Mouse (Mus musculus): ENCODE data around the gene Btbd19. TPM values are rescaled to one million over a fixed set of nuclear protein-coding genes. Genes with fewer than 3 reads are reported as not detected.

The Btbd19 gene
- total and polyA plus RNA-seq, 2 experiments, result 0.74 to 1.8 TPM

DNA sequence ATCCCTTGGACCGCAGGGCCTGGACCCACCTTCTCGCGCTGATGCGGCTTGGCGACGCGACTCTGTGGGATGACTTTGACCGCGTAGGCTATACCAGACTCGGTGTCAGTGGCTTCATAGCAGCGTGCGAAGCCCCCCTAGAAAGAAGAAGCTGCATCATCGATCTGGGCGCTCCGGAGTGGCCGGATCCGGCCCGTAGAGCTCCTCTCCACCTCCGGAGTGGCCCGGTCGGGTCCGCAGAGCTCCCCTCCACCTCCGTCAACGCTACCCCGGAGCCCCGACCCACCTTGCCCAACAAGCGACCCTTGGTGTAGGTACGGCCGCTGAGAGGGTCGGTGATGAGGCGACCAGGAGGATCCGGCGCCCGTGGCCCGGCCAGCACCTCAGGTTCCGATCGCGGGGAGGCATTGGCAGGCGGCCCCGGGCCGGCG lies 7.9 kb upstream of the Btbd19 start:
- peaks cover 6% of the 10 kb centered on the region; the same call in 1 of the 2 replicates for H3K79me2 ChIP-seq (ENCODE audit: control insufficient read depth, insufficient read depth, low read length)
- no peak for TF ChIP-seq POLR2A (IDR thresholded peaks at IDR 0.05; ENCODE audit: extremely low read depth, insufficient read depth, low read length)
- TF ChIP-seq CTCF (IDR thresholded peaks at IDR 0.05; ENCODE audit: low read depth, low read length), result no peak
- H3K36me3 ChIP-seq (ENCODE audit: control insufficient read depth, insufficient read depth, low read length), result peaks cover 39% of the 10 kb centered on the region
- peak overlapping the region; percentile 58 for H3K27ac ChIP-seq (replicated peaks; ENCODE audit: insufficient read depth, low read depth, low read length)
- under 1% methylated on average over 42 of the region's 42 CpGs for WGBS
- peak overlapping the region; percentile 82 for H3K4me3 ChIP-seq (ENCODE audit: insufficient read depth, low read depth, low read length)
- H3K27me3 ChIP-seq (ENCODE audit: control insufficient read depth, insufficient read depth, low read length), result no peaks in the 10 kb centered on the region
- peaks cover 23% of the 10 kb centered on the region for H3K4me1 ChIP-seq (ENCODE audit: control insufficient read depth, insufficient read depth, low read length)
- DNase-seq (ENCODE audit: extremely low read depth, low read depth, low spot score), result no peak
- H3K9ac ChIP-seq (ENCODE audit: low read depth, low read length), result peak overlapping the region; percentile 85

DNA sequence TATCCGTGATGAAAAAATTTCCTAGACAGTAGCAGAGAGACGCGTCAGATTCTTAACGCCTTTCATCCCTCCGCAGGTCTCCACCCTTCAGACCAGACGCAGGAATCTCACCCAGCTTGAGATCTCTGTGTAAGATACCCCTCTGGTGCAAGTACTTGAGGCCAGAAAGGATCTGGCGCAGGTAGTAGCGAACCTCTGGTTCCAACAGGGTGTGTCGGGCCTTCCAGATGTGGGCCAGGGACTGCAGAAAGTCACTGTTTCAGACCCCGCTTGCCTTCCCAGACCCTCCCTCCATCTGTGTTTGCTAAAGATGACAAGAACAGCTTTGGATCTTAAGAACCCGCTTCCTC lies 7.2 kb upstream of the Btbd19 start:
- DNase-seq (ENCODE audit: extremely low read depth, low read depth, low spot score), result no peak
- H3K27me3 ChIP-seq (ENCODE audit: control insufficient read depth, insufficient read depth, low read length), result no peaks in the 10 kb centered on the region
- peaks cover 44% of the 10 kb centered on the region for H3K36me3 ChIP-seq (ENCODE audit: control insufficient read depth, insufficient read depth, low read length)
- WGBS, result 42% methylated on average over 11 of the region's 11 CpGs
- peak overlapping the region; percentile 85 for H3K9ac ChIP-seq (ENCODE audit: low read depth, low read length)
- H3K79me2 ChIP-seq (ENCODE audit: control insufficient read depth, insufficient read depth, low read length), result peaks cover 6% of the 10 kb centered on the region; the same call in 1 of the 2 replicates
- H3K27ac ChIP-seq (replicated peaks; ENCODE audit: insufficient read depth, low read depth, low read length), result peak overlapping the region; percentile 58
- H3K4me1 ChIP-seq (ENCODE audit: control insufficient read depth, insufficient read depth, low read length), result peaks cover 21% of the 10 kb centered on the region
- TF ChIP-seq POLR2A (IDR thresholded peaks at IDR 0.05; ENCODE audit: extremely low read depth, insufficient read depth, low read length) (no peak), CTCF (IDR thresholded peaks at IDR 0.05; ENCODE audit: low read depth, low read length) (no peak)
- peak overlapping the region; percentile 82 for H3K4me3 ChIP-seq (ENCODE audit: insufficient read depth, low read depth, low read length)

DNA sequence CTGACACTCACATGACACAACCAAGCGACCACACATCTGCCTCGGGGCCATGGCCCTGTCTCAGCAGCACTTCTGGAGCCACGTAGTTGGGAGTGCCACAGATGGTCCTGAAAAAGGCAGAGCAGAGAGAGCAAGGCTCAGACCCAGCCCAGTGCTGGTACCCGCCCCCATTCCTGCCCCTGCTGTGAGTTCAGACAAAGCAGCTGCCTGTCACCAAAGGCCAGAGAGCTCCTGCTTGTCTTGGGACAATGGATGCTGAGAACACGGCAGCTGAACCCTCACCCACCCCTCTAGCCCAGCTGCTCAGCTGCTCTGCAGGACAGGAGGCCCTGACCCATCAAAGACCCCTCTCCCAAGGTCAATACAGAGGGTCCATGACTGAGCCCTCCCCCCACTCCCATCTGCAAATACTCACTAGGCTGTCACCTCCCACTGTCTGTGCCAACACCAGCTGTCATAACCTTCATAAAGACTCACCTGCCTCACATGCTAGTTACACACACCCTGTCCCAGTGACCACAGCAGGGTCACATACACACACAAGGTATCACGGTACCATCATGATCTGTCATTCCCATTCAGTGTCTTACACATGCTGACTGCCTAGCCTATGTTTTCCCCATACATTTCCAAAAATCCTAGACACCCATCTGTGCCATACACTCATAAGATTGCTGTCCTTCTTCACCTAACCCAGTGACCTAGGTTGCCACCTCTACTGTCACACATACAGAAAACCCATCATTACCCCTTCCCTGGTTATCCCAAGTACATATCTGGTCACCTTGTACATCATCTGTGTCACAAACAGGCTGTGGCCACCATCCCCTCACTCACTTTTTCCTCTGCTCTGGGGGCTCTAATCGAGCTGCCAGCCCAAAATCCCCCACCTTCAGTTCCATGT lies 6.6 kb upstream of the Btbd19 start:
- H3K36me3 ChIP-seq (ENCODE audit: control insufficient read depth, insufficient read depth, low read length), result peaks cover 47% of the 10 kb centered on the region
- 44% methylated on average over 7 of the region's 7 CpGs for WGBS
- H3K4me3 ChIP-seq (ENCODE audit: insufficient read depth, low read depth, low read length), result peak overlapping the region; percentile 82
- peak overlapping the region; percentile 85 for H3K9ac ChIP-seq (ENCODE audit: low read depth, low read length)
- DNase-seq (ENCODE audit: extremely low read depth, low read depth, low spot score), result no peak
- H3K27ac ChIP-seq (replicated peaks; ENCODE audit: insufficient read depth, low read depth, low read length), result peak overlapping the region; percentile 58
- H3K27me3 ChIP-seq (ENCODE audit: control insufficient read depth, insufficient read depth, low read length), result no peaks in the 10 kb centered on the region
- peaks cover 21% of the 10 kb centered on the region for H3K4me1 ChIP-seq (ENCODE audit: control insufficient read depth, insufficient read depth, low read length)
- H3K79me2 ChIP-seq (ENCODE audit: control insufficient read depth, insufficient read depth, low read length), result peaks cover 6% of the 10 kb centered on the region; the same call in 1 of the 2 replicates
- no peak for TF ChIP-seq CTCF (IDR thresholded peaks at IDR 0.05; ENCODE audit: low read depth, low read length)
- TF ChIP-seq POLR2A (IDR thresholded peaks at IDR 0.05; ENCODE audit: extremely low read depth, insufficient read depth, low read length), result no peak

DNA sequence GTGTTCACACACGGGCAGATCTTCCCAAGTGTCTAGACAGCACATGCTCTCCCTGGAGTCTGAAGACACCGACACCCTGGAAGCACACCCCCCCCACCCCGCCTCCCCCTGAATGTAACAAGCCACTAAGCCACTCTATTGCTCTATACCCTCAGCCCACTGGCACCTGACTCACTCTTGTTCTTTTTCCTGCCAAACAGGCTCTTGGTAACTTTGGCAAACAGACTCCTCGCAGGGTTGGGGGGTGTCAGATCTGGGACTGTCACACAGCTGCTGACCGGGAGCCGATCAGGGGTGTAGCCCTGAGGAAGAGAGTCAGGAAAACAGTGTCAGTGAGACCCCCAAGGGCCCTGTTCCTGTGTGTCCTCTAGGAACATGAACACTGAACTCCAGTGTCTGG lies 5.7 kb upstream of the Btbd19 start:
- no peak for DNase-seq (ENCODE audit: extremely low read depth, low read depth, low spot score)
- H3K27me3 ChIP-seq (ENCODE audit: control insufficient read depth, insufficient read depth, low read length), result no peaks in the 10 kb centered on the region
- peak overlapping the region; percentile 58; the same call in 1 of the 2 replicates for H3K27ac ChIP-seq (replicated peaks; ENCODE audit: insufficient read depth, low read depth, low read length)
- H3K36me3 ChIP-seq (ENCODE audit: control insufficient read depth, insufficient read depth, low read length), result peaks cover 48% of the 10 kb centered on the region
- TF ChIP-seq CTCF (IDR thresholded peaks at IDR 0.05; ENCODE audit: low read depth, low read length) (no peak), POLR2A (IDR thresholded peaks at IDR 0.05; ENCODE audit: extremely low read depth, insufficient read depth, low read length) (no peak)
- WGBS, result 67% methylated on average over 6 of the region's 6 CpGs
- peak overlapping the region; percentile 85 for H3K9ac ChIP-seq (ENCODE audit: low read depth, low read length)
- peaks cover 24% of the 10 kb centered on the region for H3K4me1 ChIP-seq (ENCODE audit: control insufficient read depth, insufficient read depth, low read length)
- peaks cover 6% of the 10 kb centered on the region; the same call in 1 of the 2 replicates for H3K79me2 ChIP-seq (ENCODE audit: control insufficient read depth, insufficient read depth, low read length)
- H3K4me3 ChIP-seq (ENCODE audit: insufficient read depth, low read depth, low read length), result peak overlapping the region; percentile 82

DNA sequence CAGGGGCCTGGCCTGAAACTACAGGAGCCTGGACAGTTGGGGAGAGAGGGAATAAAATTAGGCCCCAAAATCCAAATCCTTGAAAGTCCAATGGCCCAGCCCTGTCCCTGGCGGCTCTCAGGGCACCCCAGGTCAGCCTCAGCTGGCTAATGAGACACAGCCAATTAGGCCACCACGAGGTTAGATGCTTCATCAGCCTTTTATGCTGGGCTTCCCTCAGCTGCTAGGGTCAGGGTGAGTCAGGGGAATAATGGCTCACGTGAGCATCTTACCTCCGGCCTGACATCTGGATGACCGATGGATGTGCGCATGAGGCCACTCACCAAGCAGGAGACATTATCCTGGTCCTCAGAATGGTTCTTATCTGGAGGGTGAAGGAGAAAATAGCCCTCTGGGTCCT lies 5.3 kb upstream of the Btbd19 start:
- H3K79me2 ChIP-seq (ENCODE audit: control insufficient read depth, insufficient read depth, low read length), result peaks cover 6% of the 10 kb centered on the region; the same call in 1 of the 2 replicates
- no peaks in the 10 kb centered on the region for H3K27me3 ChIP-seq (ENCODE audit: control insufficient read depth, insufficient read depth, low read length)
- 54% methylated on average over 6 of the region's 6 CpGs for WGBS
- H3K4me1 ChIP-seq (ENCODE audit: control insufficient read depth, insufficient read depth, low read length), result peaks cover 24% of the 10 kb centered on the region
- H3K4me3 ChIP-seq (ENCODE audit: insufficient read depth, low read depth, low read length), result peak overlapping the region; percentile 29
- H3K36me3 ChIP-seq (ENCODE audit: control insufficient read depth, insufficient read depth, low read length), result peaks cover 48% of the 10 kb centered on the region
- peak overlapping the region; percentile 58; the same call in 1 of the 2 replicates for H3K27ac ChIP-seq (replicated peaks; ENCODE audit: insufficient read depth, low read depth, low read length)
- DNase-seq (ENCODE audit: extremely low read depth, low read depth, low spot score), result no peak
- no peak for TF ChIP-seq CTCF (IDR thresholded peaks at IDR 0.05; ENCODE audit: low read depth, low read length)
- TF ChIP-seq POLR2A (IDR thresholded peaks at IDR 0.05; ENCODE audit: extremely low read depth, insufficient read depth, low read length), result 0 out of 2 replicates have a peak, but pooled peaks have one; percentile 1
- H3K9ac ChIP-seq (ENCODE audit: low read depth, low read length), result peak overlapping the region; percentile 85
